Mouse (Mus musculus): Measurements from ENCODE around the gene Msi2.

DNA sequence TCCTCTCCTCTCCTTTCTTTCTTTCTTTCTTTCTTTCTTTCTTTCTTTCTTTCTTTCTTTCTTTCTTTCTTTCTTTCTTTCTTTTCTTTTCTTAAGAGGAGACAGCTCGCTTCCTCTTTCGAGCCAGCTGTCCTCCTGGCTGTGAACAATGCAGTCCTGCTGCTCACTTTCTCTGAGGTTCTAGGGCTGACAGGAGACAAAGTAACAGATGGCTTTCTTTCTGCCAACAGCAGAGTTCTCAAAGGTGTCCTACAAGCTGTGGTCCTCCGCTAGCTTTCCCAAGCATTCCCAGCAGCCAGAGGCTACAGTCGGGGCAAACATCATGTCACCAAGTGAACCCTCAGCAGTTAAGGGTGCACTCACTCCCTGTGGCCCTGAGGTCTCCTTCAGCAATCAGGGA lies 419.0 kb downstream of the Msi2 start:
- no peak for TF ChIP-seq POLR2A (IDR thresholded peaks at IDR 0.05; ENCODE audit: control insufficient read depth, low read depth, low read length)
- no peak for TF ChIP-seq CTCF (IDR thresholded peaks at IDR 0.05; ENCODE audit: control insufficient read depth, insufficient read depth, insufficient replicate concordance, low read depth, low read length)
